Mouse (Mus musculus): ENCODE results near the gene Lgals4. TPM values are rescaled to one million over a fixed set of nuclear protein-coding genes. Genes with fewer than 3 reads are reported as not detected.

Lgals4 gene
- polyA plus RNA-seq (2015; fragmentation: Nextera tagmentation; extraction: Ambion mirVana) = 2.5 and 3.3 TPM in 2 replicates

- WGBS = 86% methylated on average over 6 of the region's 6 CpGs
- H3K27ac ChIP-seq = no peak within 1 kb of the TSS
- ATAC-seq = no peak
- H3K36me3 ChIP-seq (ENCODE audit: poor library complexity, severe bottlenecking) = peaks cover 24% of the 10 kb centered on the region
- H3K4me1 ChIP-seq = no peaks in the 10 kb centered on the region
- H3K4me3 ChIP-seq = no peak within 1 kb of the TSS
- no peaks in the 10 kb centered on the region for H3K9me3 ChIP-seq (replicated peaks)
- no peaks in the 10 kb centered on the region for H3K27me3 ChIP-seq
- no peak within 1 kb of the TSS for H3K4me2 ChIP-seq
- H3K9ac ChIP-seq = no peak within 1 kb of the TSS
Measured at GRCm38 (mm10) chr7:28833723-28834347, at the start of gene Lgals4. Gene Lgals4, plus strand, starts transcription at chr7:28833854.

- H3K27ac ChIP-seq = no peak overlapping the region
- no peaks in the 10 kb centered on the region for H3K9me3 ChIP-seq (replicated peaks)
- no peaks in the 10 kb centered on the region for H3K27me3 ChIP-seq
- H3K4me3 ChIP-seq = no peak overlapping the region
- no peak for ATAC-seq
- WGBS = 80% methylated on average over 5 of the region's 5 CpGs
- H3K36me3 ChIP-seq (ENCODE audit: poor library complexity, severe bottlenecking) = peaks cover 66% of the 10 kb centered on the region
- H3K4me2 ChIP-seq = no peak overlapping the region
- no peak overlapping the region for H3K9ac ChIP-seq
- H3K4me1 ChIP-seq = peaks cover 5% of the 10 kb centered on the region
Measured at GRCm38 (mm10) chr7:28785161-28785560, 48.5 kb upstream of the Lgals4 start.

GRCm38 (mm10) chr7:28787884-28788283 lies 45.8 kb upstream of the Lgals4 start:
- Histone ChIP-seq H3K36me3 (ENCODE audit: poor library complexity, severe bottlenecking) (peaks cover 55% of the 10 kb centered on the region), H3K27ac (no peak overlapping the region), H3K27me3 (no peaks in the 10 kb centered on the region), H3K4me3 (no peak overlapping the region), H3K4me2 (no peak overlapping the region), H3K9ac (no peak overlapping the region), H3K9me3 (replicated peaks) (no peaks in the 10 kb centered on the region), H3K4me1 (no peaks in the 10 kb centered on the region)
- 96% methylated on average over 9 of the region's 9 CpGs for WGBS
- ATAC-seq = no peak

- no peak within 1 kb of the TSS for H3K9ac ChIP-seq
Measured at GRCm38 (mm10) chr7:28788307-28789195, 45.1 kb upstream of the Lgals4 start, which contains the start of gene Rinl. Gene Rinl, plus strand, starts transcription at chr7:28788969.

GRCm38 (mm10) chr7:28789235-28789634 lies 44.4 kb upstream of the Lgals4 start:
- H3K4me2 ChIP-seq = no peak overlapping the region
- peaks cover 44% of the 10 kb centered on the region for H3K36me3 ChIP-seq (ENCODE audit: poor library complexity, severe bottlenecking)
- H3K27ac ChIP-seq = no peak overlapping the region
- H3K4me3 ChIP-seq = no peak overlapping the region
- H3K4me1 ChIP-seq = no peaks in the 10 kb centered on the region
- H3K9me3 ChIP-seq (replicated peaks) = no peaks in the 10 kb centered on the region
- WGBS = 79% methylated on average over 3 of the region's 3 CpGs
- no peak for ATAC-seq
- H3K9ac ChIP-seq = no peak overlapping the region
- H3K27me3 ChIP-seq = no peaks in the 10 kb centered on the region

More at GRCm38 (mm10) chr7:28788307-28789195, 45.1 kb upstream of the Lgals4 start, which contains the start of gene Rinl:
- no peak for ATAC-seq
- Histone ChIP-seq H3K4me2 (no peak within 1 kb of the TSS), H3K36me3 (ENCODE audit: poor library complexity, severe bottlenecking) (peaks cover 49% of the 10 kb centered on the region), H3K27ac (no peak within 1 kb of the TSS), H3K9me3 (replicated peaks) (no peaks in the 10 kb centered on the region), H3K27me3 (no peaks in the 10 kb centered on the region), H3K4me1 (no peaks in the 10 kb centered on the region), H3K4me3 (no peak within 1 kb of the TSS)
- 89% methylated on average over 5 of the region's 5 CpGs for WGBS

- WGBS = 49% methylated on average over 8 of the region's 8 CpGs
Measured at GRCm38 (mm10) chr7:28790066-28790806, 43.4 kb upstream of the Lgals4 start.

GRCm38 (mm10) chr7:28791706-28792105 lies 41.9 kb upstream of the Lgals4 start:
- H3K36me3 ChIP-seq (ENCODE audit: poor library complexity, severe bottlenecking) = peaks cover 20% of the 10 kb centered on the region; the same call in 1 of the 2 replicates
- 0 out of 2 replicates have a peak, but pooled peaks cover 3% of the 10 kb centered on the region for H3K4me1 ChIP-seq
- no peak for ATAC-seq
- no peaks in the 10 kb centered on the region for H3K9me3 ChIP-seq (replicated peaks)
- H3K27me3 ChIP-seq = no peaks in the 10 kb centered on the region; the same call in 1 of the 2 replicates
- H3K4me2 ChIP-seq = no peak overlapping the region
- no peak overlapping the region for H3K9ac ChIP-seq
- H3K4me3 ChIP-seq = no peak overlapping the region
- no peak overlapping the region for H3K27ac ChIP-seq

More at GRCm38 (mm10) chr7:28790066-28790806, 43.4 kb upstream of the Lgals4 start:
- Histone ChIP-seq H3K4me3 (no peak overlapping the region), H3K27ac (no peak overlapping the region), H3K4me2 (no peak overlapping the region), H3K4me1 (no peaks in the 10 kb centered on the region), H3K9ac (no peak overlapping the region), H3K27me3 (no peaks in the 10 kb centered on the region; the same call in 1 of the 2 replicates), H3K36me3 (ENCODE audit: poor library complexity, severe bottlenecking) (peaks cover 35% of the 10 kb centered on the region), H3K9me3 (replicated peaks) (no peaks in the 10 kb centered on the region)
- no peak for ATAC-seq

- Histone ChIP-seq H3K36me3 (ENCODE audit: poor library complexity, severe bottlenecking) (peaks cover 12% of the 10 kb centered on the region; the same call in 1 of the 2 replicates), H3K9me3 (replicated peaks) (no peaks in the 10 kb centered on the region), H3K27ac (no peak overlapping the region), H3K4me1 (0 out of 2 replicates have a peak, but pooled peaks cover 6% of the 10 kb centered on the region), H3K4me3 (no peak overlapping the region), H3K4me2 (no peak overlapping the region), H3K9ac (no peak overlapping the region), H3K27me3 (no peaks in the 10 kb centered on the region; the same call in 1 of the 2 replicates)
- WGBS = 86% methylated on average over 14 of the region's 14 CpGs
- ATAC-seq = no peak
Measured at GRCm38 (mm10) chr7:28792391-28793185, 41.1 kb upstream of the Lgals4 start.

GRCm38 (mm10) chr7:28793834-28794233 lies 39.8 kb upstream of the Lgals4 start:
- Histone ChIP-seq H3K4me1 (0 out of 2 replicates have a peak, but pooled peaks cover 6% of the 10 kb centered on the region), H3K36me3 (ENCODE audit: poor library complexity, severe bottlenecking) (peaks cover under 1% of the 10 kb centered on the region; the same call in 1 of the 2 replicates), H3K4me2 (no peak overlapping the region), H3K27ac (no peak overlapping the region), H3K27me3 (no peaks in the 10 kb centered on the region; the same call in 1 of the 2 replicates), H3K9ac (no peak overlapping the region), H3K4me3 (no peak overlapping the region), H3K9me3 (replicated peaks) (no peaks in the 10 kb centered on the region)
- no peak for ATAC-seq
- 44% methylated on average over 2 of the region's 2 CpGs for WGBS

- Histone ChIP-seq H3K4me2 (no peak overlapping the region), H3K9ac (no peak overlapping the region), H3K9me3 (replicated peaks) (no peaks in the 10 kb centered on the region), H3K4me1 (0 out of 2 replicates have a peak, but pooled peaks cover 6% of the 10 kb centered on the region), H3K27me3 (no peaks in the 10 kb centered on the region; the same call in 1 of the 2 replicates), H3K27ac (no peak overlapping the region), H3K36me3 (ENCODE audit: poor library complexity, severe bottlenecking) (no peaks in the 10 kb centered on the region), H3K4me3 (no peak overlapping the region)
- no peak for ATAC-seq
- 94% methylated on average over 3 of the region's 3 CpGs for WGBS
Measured at GRCm38 (mm10) chr7:28794496-28794895, 39.2 kb upstream of the Lgals4 start.

GRCm38 (mm10) chr7:28795832-28796231 lies 37.8 kb upstream of the Lgals4 start:
- Histone ChIP-seq H3K27ac (no peak overlapping the region), H3K4me3 (no peak overlapping the region), H3K9ac (no peak overlapping the region), H3K36me3 (ENCODE audit: poor library complexity, severe bottlenecking) (no peaks in the 10 kb centered on the region), H3K9me3 (replicated peaks) (no peaks in the 10 kb centered on the region), H3K4me1 (0 out of 2 replicates have a peak, but pooled peaks cover 6% of the 10 kb centered on the region), H3K4me2 (no peak overlapping the region), H3K27me3 (no peaks in the 10 kb centered on the region; the same call in 1 of the 2 replicates)
- no peak for ATAC-seq
- WGBS = 83% methylated on average over 15 of the region's 15 CpGs
